Mouse (Mus musculus): ENCODE measurements around the gene D630045J12Rik.

DNA sequence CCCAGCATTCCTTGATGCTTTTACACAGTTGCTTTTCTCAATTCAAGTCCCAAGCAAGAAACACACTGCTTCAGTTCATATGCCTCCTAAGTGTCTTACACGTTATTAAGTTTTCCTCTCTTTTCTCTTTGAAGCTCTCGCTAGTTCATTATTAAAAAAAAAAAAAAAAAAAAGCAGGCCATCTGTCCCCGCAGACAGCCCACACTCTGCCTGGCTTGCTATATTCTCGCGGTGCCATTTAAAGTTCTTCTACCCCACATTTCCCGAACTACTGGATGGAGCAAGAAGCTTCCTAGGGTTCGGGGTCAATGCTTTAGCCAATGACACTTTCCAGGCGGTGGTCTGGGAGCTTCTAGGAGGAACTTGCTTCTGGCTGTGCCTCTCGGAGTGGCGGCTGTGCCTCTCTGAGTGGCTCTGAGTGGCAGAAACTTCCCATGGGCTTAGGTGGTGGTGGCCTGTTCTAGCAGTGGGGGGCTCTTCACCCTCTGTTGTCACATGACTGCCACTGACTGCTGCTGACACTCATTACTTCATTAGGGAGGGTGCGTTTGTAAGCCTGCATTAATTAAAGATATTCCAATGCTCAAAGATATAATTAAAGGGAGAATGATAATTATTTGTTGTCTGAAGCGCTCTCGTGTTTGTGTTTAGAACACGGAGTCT lies 38.2 kb downstream of the D630045J12Rik start:
- TF ChIP-seq CTCF (IDR thresholded peaks at IDR 0.05; ENCODE audit: control insufficient read depth, insufficient read depth, low read length): no peak
- no peak for TF ChIP-seq POLR2A (IDR thresholded peaks at IDR 0.05; ENCODE audit: borderline replicate concordance, control insufficient read depth, low read depth, low read length)
